Mouse (Mus musculus): ENCODE measurements at regions not wholly inside any gene's neighbourhood (a gene's known extent, or its start where the extent isn't known, plus 50 kb on each side); places are given as distances from the start of the nearest gene placed in this dataset.

DNA sequence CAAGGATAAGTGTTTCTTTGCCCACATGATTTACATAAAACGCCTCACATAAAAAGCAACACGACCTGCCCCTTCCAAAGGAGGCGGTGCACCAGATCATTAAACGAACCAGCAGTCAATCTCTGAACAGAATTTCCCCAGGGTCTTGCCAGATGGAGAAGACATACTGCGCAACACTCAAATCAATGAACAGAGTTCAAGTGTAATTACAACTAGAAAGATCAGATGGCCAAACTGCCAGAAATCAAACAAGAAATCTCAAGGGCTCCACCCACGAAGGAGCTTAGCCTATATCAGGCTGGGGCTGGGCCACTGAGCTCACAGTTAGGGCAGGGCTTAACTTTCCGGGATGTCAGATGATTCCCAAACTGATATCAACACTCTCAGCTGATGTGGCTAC, 90.4 kb downstream of the Smgc start:
- TF ChIP-seq CTCF (IDR thresholded peaks at IDR 0.05; ENCODE audit: extremely low read depth, insufficient read depth, low read length) (no peak), POLR2A (IDR thresholded peaks at IDR 0.05; ENCODE audit: extremely low read depth, insufficient read depth, low read length) (no peak)

Data from cortical plate, adult 2 months (tissue).